Mouse (Mus musculus): ENCODE measurements around the gene Inka2.

GRCm38 (mm10) chr3:105714091-105714819 is 9.9 kb downstream of the Inka2 start:
- TF ChIP-seq CTCF (IDR thresholded peaks at IDR 0.05; ENCODE audit: low read depth, low read length), result no peak
- no peak for TF ChIP-seq GATA1 (IDR thresholded peaks at IDR 0.05; ENCODE audit: borderline replicate concordance, low read length)
- TF ChIP-seq TAL1 (conservative IDR thresholded peaks at IDR 0.05; ENCODE audit: low read depth, low read length), result no peak
- no peak for TF ChIP-seq GATA2 (IDR thresholded peaks at IDR 0.05; ENCODE audit: borderline replicate concordance, low read depth, low read length)

All from G1E (cell line).